Mouse (Mus musculus) adrenal gland, adult (tissue): Measurements from ENCODE around the gene Hspbap1.

Experiments used
- DNase-seq, 2 experiments: peaks; one replicate each; pipeline ENCODE4 v3.0.0; 2022 to 2023; ENCODE audit warnings: low spot score in 1 of 2; ENCODE audit not compliant: inconsistent age in 2 of 2

The Hspbap1 gene

GRCm38 (mm10) chr16:35763590-35764296 is 6.4 kb upstream of the Hspbap1 start:
- no peak for DNase-seq

DNA sequence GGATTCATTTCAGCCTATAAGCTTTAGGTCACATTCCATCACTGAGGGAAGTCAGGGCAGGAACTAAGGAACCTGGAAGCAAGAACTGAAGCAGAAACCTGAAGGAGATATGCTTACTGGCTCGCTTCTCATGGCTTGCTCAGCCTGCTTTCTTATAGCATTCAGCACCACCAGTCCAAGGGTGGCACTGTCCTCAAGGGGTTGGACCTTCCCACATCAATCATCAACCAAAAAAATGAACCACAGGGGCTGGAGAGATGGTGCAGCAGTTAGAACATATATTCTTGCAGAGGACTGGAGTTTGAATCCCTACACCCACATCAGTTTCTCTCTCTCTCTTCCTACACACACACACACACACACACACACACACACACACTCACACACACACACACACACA is 5.2 kb upstream of the Hspbap1 start:
- no peak for DNase-seq

GRCm38 (mm10) chr16:35765449-35765848 is 4.7 kb upstream of the Hspbap1 start:
- DNase-seq, result no peak

- DNase-seq, result no peak
Observed at GRCm38 (mm10) chr16:35766366-35766765, 3.8 kb upstream of the Hspbap1 start.

- peak in 1 of 2 experiments; percentile 18 for DNase-seq
Observed at GRCm38 (mm10) chr16:35768469-35768784, 1.7 kb upstream of the Hspbap1 start.

DNA sequence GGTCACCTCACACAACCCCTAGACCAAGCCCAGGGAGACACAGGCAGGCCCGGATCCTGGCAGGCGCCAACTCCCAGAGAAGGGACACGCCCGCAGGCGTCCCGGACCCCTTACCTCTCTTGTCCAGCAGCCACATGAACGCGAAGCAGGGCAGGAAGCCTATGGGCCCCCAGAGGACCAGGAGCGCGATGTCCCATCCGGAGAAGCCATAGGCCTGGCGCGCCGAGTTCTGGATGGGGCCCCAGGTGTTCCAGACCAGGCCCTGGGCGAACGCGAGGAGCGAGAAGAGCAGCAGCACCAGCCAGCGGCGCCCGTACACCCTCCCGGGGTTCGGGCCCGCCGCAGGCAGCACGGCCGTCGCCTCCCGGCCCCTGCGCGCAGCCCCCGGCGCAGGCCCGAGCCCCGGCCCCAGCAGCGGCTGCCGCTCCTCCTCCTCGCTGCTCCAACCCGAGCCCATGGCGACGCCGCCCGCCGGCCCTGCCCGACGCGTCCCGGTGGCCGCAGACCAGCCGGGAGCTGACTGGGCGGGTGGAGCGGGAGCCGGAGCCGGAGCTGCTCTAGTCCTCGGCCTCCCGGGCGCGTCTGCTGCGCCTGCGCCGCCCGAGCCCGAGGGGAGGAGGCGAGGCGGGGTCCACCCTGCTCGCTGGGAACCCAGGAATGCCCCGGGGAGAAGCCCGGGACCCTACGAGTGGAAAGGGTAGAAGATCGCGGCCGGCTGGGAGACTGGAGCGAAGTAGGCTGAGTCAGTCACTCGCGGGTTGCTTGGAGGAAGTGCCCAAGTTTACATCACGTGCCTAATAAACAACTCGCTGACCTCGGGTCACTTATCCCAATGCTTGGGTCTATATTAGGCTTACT is 1.2 kb upstream of the Hspbap1 start, which contains the start of gene Dirc2:
Gene Dirc2, minus strand, starts transcription at position 572 of the 858 bp plus-strand sequence.
- peak; percentile 86 to 95 for DNase-seq

DNA sequence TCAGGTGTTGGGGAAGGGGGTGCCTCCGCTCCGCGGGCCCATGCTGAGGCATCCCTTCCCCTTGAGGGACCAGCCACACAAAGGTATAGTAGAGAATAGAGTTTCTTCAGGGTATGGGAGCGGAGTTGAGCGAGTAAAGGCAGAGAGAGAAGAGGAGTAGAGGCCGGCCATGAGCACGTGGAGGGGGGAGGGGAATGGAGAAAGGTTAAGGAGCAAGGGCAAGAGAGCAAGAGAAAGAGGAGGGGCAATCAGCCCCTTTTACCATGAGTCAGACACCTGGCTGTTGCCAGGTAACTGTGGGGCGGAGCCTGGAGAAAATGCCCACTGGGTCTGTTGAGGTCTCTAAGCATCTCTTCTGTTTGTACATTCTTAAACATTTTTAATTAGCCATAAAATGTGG is 966 bp downstream of the Hspbap1 start:
- DNase-seq, result peak in 1 of 2 experiments; percentile 8

GRCm38 (mm10) chr16:35771606-35772005 is 1.4 kb downstream of the Hspbap1 start:
- DNase-seq, result no peak

GRCm38 (mm10) chr16:35772598-35772997 is 2.4 kb downstream of the Hspbap1 start:
- DNase-seq, result no peak

GRCm38 (mm10) chr16:35775835-35776234 is 5.7 kb downstream of the Hspbap1 start:
- DNase-seq, result no peak

- DNase-seq, result no peak
Observed at GRCm38 (mm10) chr16:35776737-35777136, 6.6 kb downstream of the Hspbap1 start.

GRCm38 (mm10) chr16:35777768-35778167 is 7.6 kb downstream of the Hspbap1 start:
- no peak for DNase-seq

DNA sequence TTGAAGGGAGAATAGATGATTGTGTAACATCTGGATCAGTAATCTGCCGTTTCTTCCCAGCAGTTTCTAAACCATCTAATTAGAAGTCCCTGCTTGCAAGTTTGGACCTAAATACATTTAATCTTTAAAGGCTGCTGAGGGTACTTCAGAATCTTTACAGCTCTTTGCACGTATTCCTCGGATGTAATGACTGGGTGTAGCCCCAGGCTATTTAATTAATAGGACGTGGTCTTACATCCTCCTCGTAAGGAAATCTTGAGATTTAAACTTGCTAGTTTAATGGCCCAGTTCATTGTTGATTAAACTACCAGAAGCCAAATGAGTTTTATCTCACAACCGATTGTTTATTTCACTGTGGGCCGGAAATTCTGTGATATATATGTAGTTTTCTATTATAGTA is 9.5 kb downstream of the Hspbap1 start:
- DNase-seq, result no peak

DNA sequence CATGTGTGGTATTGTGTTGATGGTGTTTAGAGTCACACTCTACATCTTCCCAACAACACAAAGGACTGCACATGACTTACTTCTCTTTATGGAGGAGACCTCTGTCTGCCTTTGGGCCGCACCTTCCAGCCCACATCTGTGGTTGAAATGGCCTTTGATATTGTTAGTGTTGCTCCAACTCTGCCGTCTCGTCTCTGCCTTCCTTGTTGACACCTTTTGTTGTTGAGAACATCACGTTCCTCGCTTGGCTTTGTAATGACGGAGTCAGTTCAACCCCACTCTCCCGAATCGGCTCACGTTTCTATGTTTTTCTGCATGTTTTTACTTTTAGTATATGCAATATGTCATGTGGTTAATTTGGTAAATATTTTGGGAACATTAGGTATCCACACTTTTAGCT is 10.9 kb downstream of the Hspbap1 start:
- no peak for DNase-seq

DNA sequence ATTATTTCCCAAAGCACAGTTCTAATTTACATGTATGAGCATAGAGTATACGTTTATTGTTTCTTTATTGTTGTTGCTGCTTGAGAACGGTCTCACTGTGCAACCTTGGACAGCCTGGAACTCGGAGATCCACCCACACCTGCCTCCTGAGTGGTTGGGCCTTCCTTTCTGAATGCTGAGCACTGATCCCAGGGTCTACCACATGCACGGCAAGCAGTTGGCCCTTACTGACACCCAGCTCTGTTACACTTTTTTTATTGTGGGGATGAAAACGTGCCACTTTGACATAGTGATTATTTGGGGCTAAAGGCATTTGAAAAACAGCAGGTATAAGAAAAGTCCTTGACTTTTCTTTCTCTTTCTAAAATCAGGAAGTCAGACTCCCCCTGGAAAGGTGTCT is 11.5 kb downstream of the Hspbap1 start:
- DNase-seq, result no peak

DNA sequence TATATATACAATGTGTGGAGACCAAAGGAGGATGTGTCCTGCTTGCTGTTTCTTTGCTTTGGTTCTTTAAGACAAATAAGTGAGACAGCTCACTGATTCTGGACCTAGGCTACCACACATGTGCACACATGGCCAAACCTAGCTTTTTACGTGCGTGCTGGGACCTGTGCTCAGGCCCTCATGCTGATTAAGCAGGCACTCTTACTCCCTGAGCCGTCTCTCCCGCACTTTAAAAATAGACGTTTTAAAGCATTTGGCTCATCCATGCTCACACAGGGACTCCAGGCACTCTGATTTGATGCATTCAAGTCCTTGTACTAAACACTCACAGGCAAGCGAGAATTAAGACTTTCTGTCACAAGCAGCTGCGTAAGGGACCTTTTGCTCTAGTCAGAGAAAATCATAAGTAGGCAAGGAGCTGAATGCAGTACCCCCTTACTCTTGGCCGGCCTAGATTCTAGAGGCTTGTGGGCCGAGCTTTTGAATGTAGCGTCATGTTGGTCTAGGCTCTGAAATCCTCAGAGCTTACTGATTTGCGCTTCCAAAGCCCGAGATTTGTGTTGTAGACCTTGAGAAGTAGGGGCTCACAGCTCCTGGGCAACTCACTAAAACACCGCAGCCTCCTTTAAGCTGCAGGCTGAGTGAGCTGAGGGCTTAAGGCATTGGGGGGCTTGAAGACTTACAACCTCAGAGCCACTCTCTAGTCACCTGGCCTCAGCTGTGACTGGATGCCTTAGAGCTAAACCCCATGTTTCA is 12.5 kb downstream of the Hspbap1 start:
- no peak for DNase-seq

GRCm38 (mm10) chr16:35783207-35783573 is 13.0 kb downstream of the Hspbap1 start:
- DNase-seq, result no peak

DNA sequence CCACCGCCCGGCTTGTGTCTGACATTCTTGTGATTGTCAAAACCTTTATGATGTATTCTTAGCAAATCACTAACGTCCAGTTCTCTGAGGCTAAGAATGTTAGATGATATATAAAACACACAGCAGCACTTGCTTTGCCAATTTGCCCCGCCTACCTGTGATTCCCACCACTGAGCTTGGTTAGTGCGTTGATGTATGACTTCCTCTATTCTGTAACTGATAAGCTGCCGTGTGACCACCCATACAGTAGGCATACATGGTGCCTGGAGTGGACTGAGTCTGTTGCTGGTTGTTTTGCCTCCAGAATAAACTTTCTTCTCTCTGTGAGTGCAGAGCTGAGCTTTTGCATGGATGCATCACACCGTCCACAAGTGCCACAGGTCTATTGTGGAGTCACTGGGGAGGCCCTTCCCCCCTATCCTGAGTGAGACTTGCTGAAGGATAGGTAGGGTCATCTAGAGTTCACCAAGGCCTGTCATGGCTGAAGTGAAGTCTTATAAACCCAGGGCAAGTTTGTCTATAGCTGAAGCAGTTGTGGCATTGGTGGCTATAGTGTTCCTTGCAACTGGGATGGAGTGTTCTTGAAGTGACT is 14.1 kb downstream of the Hspbap1 start:
- no peak for DNase-seq

DNA sequence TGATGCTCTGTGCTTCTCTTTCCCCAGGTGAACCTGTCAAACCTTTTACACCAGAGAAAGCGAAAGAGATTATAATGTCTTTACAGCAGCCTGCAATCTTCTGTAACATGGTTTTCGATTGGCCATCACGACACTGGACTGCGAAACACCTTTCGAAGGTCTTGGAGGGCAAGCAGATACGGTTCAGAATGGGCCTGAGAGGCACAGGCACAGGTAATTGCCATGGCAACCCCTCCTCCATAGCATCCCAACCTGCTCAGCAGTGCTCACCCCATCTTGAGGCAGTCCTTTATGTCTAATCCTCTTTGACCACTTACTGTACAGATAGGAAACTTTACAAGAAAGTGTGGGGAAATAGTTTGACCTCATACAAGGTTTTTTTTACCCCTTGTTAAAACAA is 17.0 kb downstream of the Hspbap1 start:
- DNase-seq, result no peak

DNA sequence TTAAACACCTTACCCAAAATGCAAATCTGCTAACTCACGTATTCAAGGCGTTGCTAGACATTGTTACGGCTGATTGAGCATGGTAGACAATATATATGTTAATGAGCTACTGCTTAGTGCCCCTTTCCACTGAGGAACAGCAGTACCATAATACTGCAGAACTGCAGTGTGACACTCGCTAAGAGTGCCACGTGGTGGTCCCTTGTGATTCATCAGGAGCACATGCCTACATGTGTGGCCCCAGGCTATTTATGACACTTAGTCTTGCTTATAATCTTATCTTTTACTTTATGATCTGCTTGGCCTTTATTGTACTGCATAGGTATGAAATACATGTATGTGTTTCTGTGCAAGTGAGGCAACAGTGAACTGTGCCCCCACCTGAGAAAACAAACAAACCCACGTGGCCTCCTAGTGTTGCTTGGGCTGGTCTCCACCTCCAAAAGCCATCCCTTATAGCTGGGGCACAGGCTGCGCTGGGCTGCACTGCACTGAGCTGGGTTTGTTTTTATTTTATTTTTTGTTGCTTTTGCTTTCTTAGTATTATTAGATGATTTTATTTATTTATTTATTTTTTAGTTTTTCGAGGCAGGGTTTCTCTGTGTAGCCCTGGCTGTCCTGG is 17.5 kb downstream of the Hspbap1 start:
- no peak for DNase-seq

- DNase-seq, result no peak
Observed at GRCm38 (mm10) chr16:35788330-35788729, 18.2 kb downstream of the Hspbap1 start.
